Mouse (Mus musculus) forebrain, embryonic 12.5 days (tissue): Measurements from ENCODE around the gene Ngfr. TPM values are rescaled to one million over a fixed set of nuclear protein-coding genes. Genes with fewer than 3 reads are reported as not detected.

ENCODE experiments used
- ATAC-seq: fragments of 200-750 bp; cut with Nextera tagmentation; 2 replicates; pipeline ENCODE4 v1.8.0; 2017; ENCODE audit warnings: moderate TSS enrichment; ENCODE audit not compliant: low FRiP score
- H3K27ac ChIP-seq: fragments of 300-500 bp; sonication (generic); 2 replicates; pipeline ENCODE4 v1.5.1; 2016; ENCODE audit warnings: mild to moderate bottlenecking
- H3K27me3 ChIP-seq: fragments of 300-500 bp; sonication (generic); 2 replicates; pipeline ENCODE4 v1.6.1; 2016; ENCODE audit warnings: mild to moderate bottlenecking
- H3K36me3 ChIP-seq: fragments of 300-500 bp; sonication (generic); replicated peaks from 2 replicates; pipeline ENCODE4 v1.6.1; 2016; ENCODE audit warnings: mild to moderate bottlenecking
- H3K4me1 ChIP-seq: fragments of 300-500 bp; sonication (generic); 2 replicates; pipeline ENCODE4 v1.6.1; 2016
- H3K4me2 ChIP-seq: fragments of 300-500 bp; sonication (generic); 2 replicates; pipeline ENCODE4 v1.6.1; 2016; ENCODE audit warnings: mild to moderate bottlenecking, moderate library complexity
- H3K4me3 ChIP-seq: fragments of 300-500 bp; sonication (generic); replicated peaks from 2 replicates; pipeline ENCODE4 v1.5.1; 2016; ENCODE audit warnings: mild to moderate bottlenecking
- H3K9ac ChIP-seq: fragments of 300-500 bp; sonication (generic); 2 replicates; pipeline ENCODE4 v1.6.1; 2016; ENCODE audit warnings: mild to moderate bottlenecking
- H3K9me3 ChIP-seq: fragments of 300-500 bp; sonication (generic); 2 replicates; pipeline ENCODE4 v1.6.1; 2016
- WGBS: fragments of 180-500 bp; shearing (Covaris S2); methylation state at CpG from one replicate; pipeline ENCODE4 v1.1.7; 2016; 5-methylcytosine and 5-hydroxymethylcytosine counted together
- polyA plus RNA-seq: library from polyadenylated mRNA; unstranded; fragments of >200 nt; fragmentation: Nextera tagmentation; extraction: Ambion mirVana; gene quantifications from 2 replicates; pipeline ENCODE4 v1.2.1, GENCODE M21; 2016

The Ngfr gene
- polyA plus RNA-seq, 1 experiment from 2014 or later, result 10.9 TPM

GRCm38 (mm10) chr11:95557032-95557431 lies 30.5 kb downstream of the Ngfr start:
- Histone ChIP-seq H3K4me2 (no peak overlapping the region), H3K4me3 (no peak overlapping the region), H3K9ac (no peak overlapping the region), H3K4me1 (no peaks in the 10 kb centered on the region), H3K27me3 (0 out of 2 replicates have a peak, but pooled peaks cover 8% of the 10 kb centered on the region), H3K36me3 (no peaks in the 10 kb centered on the region), H3K27ac (no peak overlapping the region), H3K9me3 (no peaks in the 10 kb centered on the region)
- 73% methylated on average over 6 of the region's 6 CpGs for WGBS
- no peak for ATAC-seq

GRCm38 (mm10) chr11:95555279-95555678 lies 32.3 kb downstream of the Ngfr start:
- Histone ChIP-seq H3K27ac (no peak overlapping the region), H3K9ac (no peak overlapping the region), H3K4me2 (no peak overlapping the region), H3K36me3 (no peaks in the 10 kb centered on the region), H3K4me3 (no peak overlapping the region), H3K4me1 (no peaks in the 10 kb centered on the region), H3K9me3 (no peaks in the 10 kb centered on the region), H3K27me3 (0 out of 2 replicates have a peak, but pooled peaks cover 3% of the 10 kb centered on the region)
- no peak for ATAC-seq
- 61% methylated on average over 8 of the region's 8 CpGs for WGBS

GRCm38 (mm10) chr11:95550301-95551021 lies 37.1 kb downstream of the Ngfr start:
- no peak for ATAC-seq
- H3K4me2 ChIP-seq, result no peak overlapping the region
- no peaks in the 10 kb centered on the region for H3K9me3 ChIP-seq
- H3K4me1 ChIP-seq, result no peaks in the 10 kb centered on the region
- H3K27me3 ChIP-seq, result no peaks in the 10 kb centered on the region
- H3K9ac ChIP-seq, result no peak overlapping the region
- H3K36me3 ChIP-seq, result no peaks in the 10 kb centered on the region
- no peak overlapping the region for H3K4me3 ChIP-seq
- H3K27ac ChIP-seq, result no peak overlapping the region
- 83% methylated on average over 12 of the region's 12 CpGs for WGBS

GRCm38 (mm10) chr11:95546021-95546782 lies 41.3 kb downstream of the Ngfr start:
- Histone ChIP-seq H3K9me3 (no peaks in the 10 kb centered on the region), H3K4me3 (no peak overlapping the region), H3K27ac (no peak overlapping the region), H3K36me3 (no peaks in the 10 kb centered on the region), H3K4me2 (no peak overlapping the region), H3K9ac (no peak overlapping the region), H3K4me1 (no peaks in the 10 kb centered on the region), H3K27me3 (no peaks in the 10 kb centered on the region)
- ATAC-seq, result no peak
- WGBS, result 73% methylated on average over 10 of the region's 10 CpGs

GRCm38 (mm10) chr11:95544546-95545327 lies 42.8 kb downstream of the Ngfr start:
- Histone ChIP-seq H3K4me3 (no peak overlapping the region), H3K4me2 (no peak overlapping the region), H3K27me3 (no peaks in the 10 kb centered on the region; the same call in 1 of the 2 replicates), H3K4me1 (no peaks in the 10 kb centered on the region; the same call in 1 of the 2 replicates), H3K9me3 (no peaks in the 10 kb centered on the region), H3K9ac (no peak overlapping the region), H3K27ac (no peak overlapping the region), H3K36me3 (no peaks in the 10 kb centered on the region)
- no peak for ATAC-seq
- WGBS, result 86% methylated on average over 7 of the region's 8 CpGs

GRCm38 (mm10) chr11:95540637-95541385 lies 46.7 kb downstream of the Ngfr start:
- peak overlapping the region; percentile 19; the same call in 1 of the 2 replicates for H3K4me2 ChIP-seq
- peaks cover 5% of the 10 kb centered on the region; the same call in 1 of the 2 replicates for H3K27me3 ChIP-seq
- no peak overlapping the region for H3K9ac ChIP-seq
- no peak overlapping the region for H3K27ac ChIP-seq
- H3K4me3 ChIP-seq, result no peak overlapping the region
- WGBS, result 39% methylated on average over 18 of the region's 18 CpGs
- no peaks in the 10 kb centered on the region for H3K9me3 ChIP-seq
- H3K4me1 ChIP-seq, result peaks cover 7% of the 10 kb centered on the region
- no peak for ATAC-seq
- H3K36me3 ChIP-seq, result no peaks in the 10 kb centered on the region

- H3K27ac ChIP-seq, result no peak overlapping the region
- H3K4me1 ChIP-seq, result peaks cover 14% of the 10 kb centered on the region
- no peaks in the 10 kb centered on the region for H3K36me3 ChIP-seq
- no peaks in the 10 kb centered on the region for H3K9me3 ChIP-seq
- 75% methylated on average over 15 of the region's 15 CpGs for WGBS
- no peak for ATAC-seq
- H3K9ac ChIP-seq, result no peak overlapping the region
- H3K27me3 ChIP-seq, result peaks cover 9% of the 10 kb centered on the region; the same call in 1 of the 2 replicates
- no peak overlapping the region for H3K4me3 ChIP-seq
- H3K4me2 ChIP-seq, result no peak overlapping the region
These were observed 49.0 kb downstream of the Ngfr start for GRCm38 (mm10) chr11:95538378-95539104.

GRCm38 (mm10) chr11:95533484-95534160 lies 53.9 kb downstream of the Ngfr start:
- 0 out of 2 replicates have a peak overlapping the region, but pooled peaks have one; percentile 8 for H3K4me3 ChIP-seq
- ATAC-seq, result peak; percentile 82
- no peaks in the 10 kb centered on the region for H3K36me3 ChIP-seq
- no peak overlapping the region for H3K27ac ChIP-seq
- H3K27me3 ChIP-seq, result 0 out of 2 replicates have a peak, but pooled peaks cover 13% of the 10 kb centered on the region
- peak overlapping the region; percentile 38 for H3K4me2 ChIP-seq
- peaks cover 11% of the 10 kb centered on the region for H3K4me1 ChIP-seq
- no peak overlapping the region for H3K9ac ChIP-seq
- 24% methylated on average over 24 of the region's 24 CpGs for WGBS
- no peaks in the 10 kb centered on the region for H3K9me3 ChIP-seq

- 76% methylated on average over 13 of the region's 13 CpGs for WGBS
- Histone ChIP-seq H3K4me2 (no peak overlapping the region), H3K36me3 (no peaks in the 10 kb centered on the region), H3K4me1 (peaks cover 7% of the 10 kb centered on the region), H3K27me3 (0 out of 2 replicates have a peak, but pooled peaks cover 12% of the 10 kb centered on the region), H3K9ac (no peak overlapping the region), H3K9me3 (no peaks in the 10 kb centered on the region), H3K4me3 (no peak overlapping the region), H3K27ac (no peak overlapping the region)
- ATAC-seq, result no peak
These were observed 55.0 kb downstream of the Ngfr start for GRCm38 (mm10) chr11:95532353-95533072.

- H3K36me3 ChIP-seq, result no peaks in the 10 kb centered on the region
- no peak overlapping the region for H3K4me3 ChIP-seq
- ATAC-seq, result no peak
- 80% methylated on average over 3 of the region's 3 CpGs for WGBS
- H3K27ac ChIP-seq, result no peak overlapping the region
- H3K4me2 ChIP-seq, result no peak overlapping the region
- H3K4me1 ChIP-seq, result no peaks in the 10 kb centered on the region
- H3K9ac ChIP-seq, result no peak overlapping the region
- no peaks in the 10 kb centered on the region for H3K9me3 ChIP-seq
- 0 out of 2 replicates have a peak, but pooled peaks cover 4% of the 10 kb centered on the region for H3K27me3 ChIP-seq
These were observed 59.3 kb downstream of the Ngfr start for GRCm38 (mm10) chr11:95528231-95528630.
